Mouse (Mus musculus): ENCODE results near the gene Aprt. TPM values are rescaled to one million over a fixed set of nuclear protein-coding genes. Genes with fewer than 3 reads are reported as not detected.
"Not testable (repeated sequence)": the region's sequence is repeated elsewhere in the genome, so short reads cannot be mapped to it uniquely, and the experiment has no call there.

Gene Aprt
- total and polyA plus RNA-seq, 2 experiments from 2014 or later = 97.2 to 157 TPM

GRCm38 (mm10) chr8:122574667-122575251 is 1.9 kb downstream of the Aprt start:
- Histone ChIP-seq H3K4me1 (ENCODE audit: insufficient read depth, low read length) (peaks cover 17% of the 10 kb centered on the region), H3K9me3 (ENCODE audit: low read length) (no peaks in the 10 kb centered on the region), H3K4me2 (ENCODE audit: low read depth, low read length, poor library complexity, severe bottlenecking) (peak overlapping the region; percentile 91; the same call in 1 of the 2 replicates), H3K27ac (ENCODE audit: low read depth, low read length) (no peak overlapping the region), H3K36me3 (ENCODE audit: insufficient read depth, low read length) (peaks cover 5% of the 10 kb centered on the region; the same call in 1 of the 2 replicates), H3K4me3 (ENCODE audit: low read depth, low read length) (no peak overlapping the region), H3K9ac (replicated peaks; ENCODE audit: low read length, poor library complexity, severe bottlenecking) (no peak overlapping the region), H3K27me3 (ENCODE audit: insufficient read depth, low read length) (no peaks in the 10 kb centered on the region)
- ATAC-seq (ENCODE audit: low FRiP score) (no peak), DNase-seq (ENCODE audit: low spot score) (no peak)
- WGBS = 53% methylated on average over 10 of the region's 10 CpGs
- no peak for TF ChIP-seq CTCF (IDR thresholded peaks at IDR 0.05)

- Histone ChIP-seq H3K9me3 (ENCODE audit: low read length) (no peaks in the 10 kb centered on the region), H3K27me3 (ENCODE audit: insufficient read depth, low read length) (no peaks in the 10 kb centered on the region), H3K4me1 (ENCODE audit: insufficient read depth, low read length) (peaks cover 17% of the 10 kb centered on the region), H3K9ac (replicated peaks; ENCODE audit: low read length, poor library complexity, severe bottlenecking) (no peak overlapping the region), H3K27ac (ENCODE audit: low read depth, low read length) (no peak overlapping the region), H3K36me3 (ENCODE audit: insufficient read depth, low read length) (peaks cover 5% of the 10 kb centered on the region; the same call in 1 of the 2 replicates), H3K4me3 (ENCODE audit: low read depth, low read length) (no peak overlapping the region), H3K4me2 (ENCODE audit: low read depth, low read length, poor library complexity, severe bottlenecking) (no peak overlapping the region)
- no peak for ATAC-seq (ENCODE audit: low FRiP score)
- no peak for DNase-seq (ENCODE audit: low spot score)
- 61% methylated on average over 3 of the region's 3 CpGs for WGBS
- TF ChIP-seq CTCF (IDR thresholded peaks at IDR 0.05) = no peak
Measured at GRCm38 (mm10) chr8:122574264-122574663, 2.4 kb downstream of the Aprt start.

DNA sequence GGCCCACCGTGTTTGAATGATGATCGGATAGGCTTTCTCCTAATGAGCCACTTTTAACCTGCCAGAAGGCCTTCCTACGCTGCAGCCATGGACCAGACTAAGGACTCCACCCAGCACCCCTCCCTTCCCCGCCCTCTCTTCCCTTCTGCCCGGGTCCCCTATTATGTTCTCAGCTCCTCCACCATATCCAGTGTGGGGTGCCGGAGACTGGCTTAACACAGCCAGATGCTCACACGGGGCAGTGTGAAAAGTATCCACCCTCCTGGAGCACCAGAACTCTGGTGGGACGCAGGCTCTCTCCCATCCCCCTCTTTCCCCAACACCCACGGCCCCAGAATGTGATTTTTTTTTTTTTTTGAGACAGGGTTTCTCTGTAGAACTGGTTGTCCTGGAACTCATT is 3.1 kb downstream of the Aprt start:
- no peak for ATAC-seq (ENCODE audit: low FRiP score)
- whole genome bisulfite sequencing = 59% methylated on average over 9 of the region's 9 CpGs

GRCm38 (mm10) chr8:122573176-122573575 is 3.5 kb downstream of the Aprt start:
- peaks cover 22% of the 10 kb centered on the region for H3K4me1 ChIP-seq (ENCODE audit: insufficient read depth, low read length)
- not testable (repeated sequence) for H3K27ac ChIP-seq (ENCODE audit: low read depth, low read length); H3K9ac ChIP-seq (replicated peaks; ENCODE audit: low read length, poor library complexity, severe bottlenecking); H3K27me3 ChIP-seq (ENCODE audit: insufficient read depth, low read length); H3K9me3 ChIP-seq (ENCODE audit: low read length); H3K36me3 ChIP-seq (ENCODE audit: insufficient read depth, low read length); ATAC-seq (ENCODE audit: low FRiP score); H3K4me2 ChIP-seq (ENCODE audit: low read depth, low read length, poor library complexity, severe bottlenecking); H3K4me3 ChIP-seq (ENCODE audit: low read depth, low read length)
- peak; percentile 51 for DNase-seq (ENCODE audit: low spot score)
- WGBS = 19% methylated on average over 4 of the region's 4 CpGs

More for the DNA sequence above, 3.1 kb downstream of the Aprt start:
- no peaks in the 10 kb centered on the region for H3K27me3 ChIP-seq (ENCODE audit: insufficient read depth, low read length)
- H3K9me3 ChIP-seq (ENCODE audit: low read length) = no peaks in the 10 kb centered on the region
- H3K4me3 ChIP-seq (ENCODE audit: low read depth, low read length) = no peak overlapping the region
- peaks cover 20% of the 10 kb centered on the region for H3K4me1 ChIP-seq (ENCODE audit: insufficient read depth, low read length)
- H3K9ac ChIP-seq (replicated peaks; ENCODE audit: low read length, poor library complexity, severe bottlenecking) = no peak overlapping the region
- H3K4me2 ChIP-seq (ENCODE audit: low read depth, low read length, poor library complexity, severe bottlenecking) = no peak overlapping the region
- H3K36me3 ChIP-seq (ENCODE audit: insufficient read depth, low read length) = peaks cover 5% of the 10 kb centered on the region; the same call in 1 of the 2 replicates
- TF ChIP-seq CTCF (IDR thresholded peaks at IDR 0.05) = no peak
- no peak overlapping the region for H3K27ac ChIP-seq (ENCODE audit: low read depth, low read length)
- DNase-seq (ENCODE audit: low spot score) = no peak

- DNase-seq (ENCODE audit: low spot score) (no peak), ATAC-seq (ENCODE audit: low FRiP score) (no peak)
- Histone ChIP-seq H3K4me3 (ENCODE audit: low read depth, low read length) (no peak overlapping the region), H3K4me2 (ENCODE audit: low read depth, low read length, poor library complexity, severe bottlenecking) (no peak overlapping the region), H3K27ac (ENCODE audit: low read depth, low read length) (no peak overlapping the region), H3K27me3 (ENCODE audit: insufficient read depth, low read length) (no peaks in the 10 kb centered on the region), H3K36me3 (ENCODE audit: insufficient read depth, low read length) (peaks cover 5% of the 10 kb centered on the region; the same call in 1 of the 2 replicates), H3K9ac (replicated peaks; ENCODE audit: low read length, poor library complexity, severe bottlenecking) (no peak overlapping the region), H3K9me3 (ENCODE audit: low read length) (no peaks in the 10 kb centered on the region), H3K4me1 (ENCODE audit: insufficient read depth, low read length) (peaks cover 23% of the 10 kb centered on the region)
- WGBS = 93% methylated on average over 3 of the region's 3 CpGs
- no peak for TF ChIP-seq CTCF (IDR thresholded peaks at IDR 0.05)
Measured at GRCm38 (mm10) chr8:122572751-122573150, 4.0 kb downstream of the Aprt start.

DNA sequence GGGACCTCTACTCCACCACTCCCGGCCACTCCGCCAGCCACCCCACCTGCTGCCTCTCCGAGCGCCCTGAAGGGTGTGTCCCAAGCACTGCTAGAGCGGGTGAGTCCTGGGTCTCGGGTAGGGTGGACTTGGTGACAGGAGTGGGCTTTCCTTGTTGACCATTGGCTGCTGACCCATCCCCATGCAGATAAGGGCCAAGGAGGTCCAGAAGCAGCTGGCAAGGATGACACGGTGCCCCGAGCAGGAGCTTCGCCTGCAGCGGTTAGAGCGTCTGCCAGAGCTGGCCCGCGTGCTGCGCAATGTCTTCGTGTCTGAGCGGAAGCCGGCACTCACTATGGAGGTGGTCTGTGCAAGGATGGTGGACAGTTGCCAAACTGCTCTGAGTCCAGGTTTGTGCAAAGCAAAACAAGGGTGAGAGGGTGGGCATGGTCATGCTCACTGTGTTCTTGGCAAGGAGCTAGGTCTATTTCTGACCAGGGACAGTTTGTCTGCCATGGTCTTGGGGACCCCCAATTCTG is 4.9 kb downstream of the Aprt start:
- ATAC-seq (ENCODE audit: low FRiP score) (no peak), DNase-seq (ENCODE audit: low spot score) (no peak)
- TF ChIP-seq CTCF (IDR thresholded peaks at IDR 0.05) = no peak
- Histone ChIP-seq H3K4me1 (ENCODE audit: insufficient read depth, low read length) (peaks cover 23% of the 10 kb centered on the region), H3K4me3 (ENCODE audit: low read depth, low read length) (no peak overlapping the region), H3K4me2 (ENCODE audit: low read depth, low read length, poor library complexity, severe bottlenecking) (no peak overlapping the region), H3K36me3 (ENCODE audit: insufficient read depth, low read length) (peaks cover 5% of the 10 kb centered on the region; the same call in 1 of the 2 replicates), H3K9me3 (ENCODE audit: low read length) (no peaks in the 10 kb centered on the region), H3K9ac (replicated peaks; ENCODE audit: low read length, poor library complexity, severe bottlenecking) (no peak overlapping the region), H3K27ac (ENCODE audit: low read depth, low read length) (no peak overlapping the region), H3K27me3 (ENCODE audit: insufficient read depth, low read length) (no peaks in the 10 kb centered on the region)
- WGBS = 92% methylated on average over 17 of the region's 17 CpGs
